8 mouse cellular contexts compared by ENCODE assay signal in genomic region chr7:129591371-129592131, GRCm38 (mm10). TPM values are rescaled to one million over a fixed set of nuclear protein-coding genes. Genes with fewer than 3 reads are reported as not detected.
DNase-seq lines count a peak whose midpoint lies in the region; ATAC-seq and TF ChIP-seq lines count a peak whose summit lies in the region.

Gene Wdr11 (plus strand): TSS chr7:129591863.

- peak; percentile 94 for ATAC-seq in embryonic facial prominence, embryonic 14.5 days (ENCODE audit: low read depth)
- peak; percentile 92 for ATAC-seq in limb, embryonic 13.5 days (ENCODE audit: low FRiP score, low read depth)
- peak; percentile 88 for ATAC-seq in midbrain, embryonic 16.5 days

- no peaks in the 10 kb centered on the region for H3K9me3 ChIP-seq in embryonic facial prominence, embryonic 14.5 days (ENCODE audit: control insufficient read depth, low read length)
- no peaks in the 10 kb centered on the region for H3K9me3 ChIP-seq in limb, embryonic 13.5 days
- no peaks in the 10 kb centered on the region for H3K9me3 ChIP-seq in midbrain, embryonic 16.5 days (replicated peaks; ENCODE audit: control insufficient read depth, low read length, poor library complexity, severe bottlenecking)

- H3K79me2 ChIP-seq in heart, adult 2 months (replicated peaks; ENCODE audit: control insufficient read depth, insufficient read depth, low read length) = no peaks in the 10 kb centered on the region

- 0 out of 2 replicates have a peak, but pooled peaks cover 5% of the 10 kb centered on the region for H3K4me1 ChIP-seq in embryonic facial prominence, embryonic 14.5 days (ENCODE audit: control insufficient read depth, insufficient read depth, low read length)
- H3K4me1 ChIP-seq in heart, adult 2 months (ENCODE audit: control insufficient read depth, insufficient read depth, low read length) = peaks cover 2% of the 10 kb centered on the region; the same call in 1 of the 2 replicates
- H3K4me1 ChIP-seq in limb, embryonic 13.5 days = peaks cover 12% of the 10 kb centered on the region
- H3K4me1 ChIP-seq in midbrain, embryonic 16.5 days (ENCODE audit: control insufficient read depth, insufficient read depth, low read length) = peaks cover 14% of the 10 kb centered on the region

- no peaks in the 10 kb centered on the region for H3K27me3 ChIP-seq in embryonic facial prominence, embryonic 14.5 days (replicated peaks; ENCODE audit: control insufficient read depth, insufficient read depth, low read length)
- H3K27me3 ChIP-seq in heart, adult 2 months (ENCODE audit: control insufficient read depth, insufficient read depth, low read length) = no peaks in the 10 kb centered on the region
- 0 out of 2 replicates have a peak, but pooled peaks cover 5% of the 10 kb centered on the region for H3K27me3 ChIP-seq in limb, embryonic 13.5 days
- no peaks in the 10 kb centered on the region for H3K27me3 ChIP-seq in midbrain, embryonic 16.5 days (ENCODE audit: control insufficient read depth, insufficient read depth, low read depth, low read length)

- H3K4me2 ChIP-seq in embryonic facial prominence, embryonic 14.5 days (ENCODE audit: low read depth, low read length) = peak within 1 kb of the TSS; percentile 61
- H3K4me2 ChIP-seq in limb, embryonic 13.5 days (replicated peaks) = peak within 1 kb of the TSS; percentile 74
- H3K4me2 ChIP-seq in midbrain, embryonic 16.5 days (ENCODE audit: low read length) = peak within 1 kb of the TSS; percentile 87

- intact Hi-C loops in heart, adult 2 months (cut with DNase I) = no loop called here

- peak within 1 kb of the TSS; percentile 89 for H3K9ac ChIP-seq in embryonic facial prominence, embryonic 14.5 days (ENCODE audit: low read depth, low read length)
- peak within 1 kb of the TSS; percentile 98 for H3K9ac ChIP-seq in heart, adult 2 months (ENCODE audit: low read depth, low read length)
- peak within 1 kb of the TSS; percentile 90 for H3K9ac ChIP-seq in limb, embryonic 13.5 days
- peak within 1 kb of the TSS; percentile 90 for H3K9ac ChIP-seq in midbrain, embryonic 16.5 days (ENCODE audit: low read depth, low read length)

- 0 out of 2 replicates have a peak, but pooled peaks have one; percentile 30 for TF ChIP-seq EP300 in heart, adult 2 months (IDR thresholded peaks at IDR 0.05; ENCODE audit: insufficient read depth, low read depth, low read length)

- TF ChIP-seq POLR2A in heart, adult 2 months (IDR thresholded peaks at IDR 0.05; ENCODE audit: insufficient read depth, low read depth, low read length) = peak; percentile 77

- peak within 1 kb of the TSS; percentile 82 for H3K4me3 ChIP-seq in embryonic facial prominence, embryonic 14.5 days (ENCODE audit: low read depth, low read length)
- H3K4me3 ChIP-seq in heart, adult 2 months = peak within 1 kb of the TSS; percentile 78
- H3K4me3 ChIP-seq in limb, embryonic 13.5 days = peak within 1 kb of the TSS; percentile 74
- peak within 1 kb of the TSS; percentile 78 for H3K4me3 ChIP-seq in midbrain, embryonic 16.5 days (ENCODE audit: low read depth, low read length)

- TF ChIP-seq CTCF in heart, adult 2 months (IDR thresholded peaks at IDR 0.05) = no peak

- H3K36me3 ChIP-seq in embryonic facial prominence, embryonic 14.5 days (ENCODE audit: control insufficient read depth, insufficient read depth, low read length) = peaks cover 7% of the 10 kb centered on the region; the same call in 1 of the 2 replicates
- H3K36me3 ChIP-seq in heart, adult 2 months (ENCODE audit: control insufficient read depth, insufficient read depth, low read length) = peaks cover 4% of the 10 kb centered on the region; the same call in 1 of the 2 replicates
- peaks cover 16% of the 10 kb centered on the region for H3K36me3 ChIP-seq in limb, embryonic 13.5 days
- H3K36me3 ChIP-seq in midbrain, embryonic 16.5 days (ENCODE audit: control insufficient read depth, insufficient read depth, low read length) = no peaks in the 10 kb centered on the region

- peak; percentile 85 for DNase-seq in 3T3-L1 (ENCODE audit: low read depth, low spot score)
- peak; percentile 50 to 66 for DNase-seq in adrenal gland, postnatal 4 days (ENCODE audit: low spot score in 2 of 2)
- peak; percentile 92 for DNase-seq in embryonic facial prominence, embryonic 14.5 days (ENCODE audit: low spot score)
- DNase-seq in heart, adult 2 months = peak; percentile 86 to 87
- peak; percentile 84 for DNase-seq in kidney, adult 8-10 months
- DNase-seq in spleen, postnatal 10 days (ENCODE audit: low spot score in 2 of 2) = peak; percentile 54 to 74

- 5% methylated on average over 27 of the region's 37 CpGs for WGBS in embryonic facial prominence, embryonic 14.5 days
- 4% methylated on average over 37 of the region's 37 CpGs for WGBS in heart, adult 2 months
- 3% methylated on average over 37 of the region's 37 CpGs for WGBS in limb, embryonic 13.5 days
- WGBS in midbrain, embryonic 16.5 days = 4% methylated on average over 37 of the region's 37 CpGs

- peak within 1 kb of the TSS; percentile 95 for H3K27ac ChIP-seq in embryonic facial prominence, embryonic 14.5 days (replicated peaks; ENCODE audit: low read depth, low read length)
- peak within 1 kb of the TSS; percentile 95 for H3K27ac ChIP-seq in heart, adult 2 months
- H3K27ac ChIP-seq in limb, embryonic 13.5 days = peak within 1 kb of the TSS; percentile 93
- peak within 1 kb of the TSS; percentile 93 for H3K27ac ChIP-seq in midbrain, embryonic 16.5 days (ENCODE audit: low read length)

RNA-seq across cellular contexts. Expression of gene Wdr11, which starts in this region (rescaled TPM):
- total RNA-seq in adrenal gland, postnatal 4 days (2021) = 10 to 100 TPM; 49.6 to 52.3 TPM
- polyA plus RNA-seq in embryonic facial prominence, embryonic 14.5 days (2014; fragmentation: Nextera tagmentation; extraction: Ambion mirVana) = 34.6 and 38.5 TPM in 2 replicates
- total RNA-seq in heart, adult 2 months (2021) = 10 to 100 TPM; 19.9 to 20.7 TPM
- polyA plus RNA-seq in heart, adult 2 months (2012; rRNA removed) = 13.0 and 17.3 TPM in 2 replicates
- polyA plus RNA-seq in limb, embryonic 13.5 days (2015; fragmentation: Nextera tagmentation; extraction: Ambion mirVana) = 44.1 and 44.4 TPM in 2 replicates
- 38.7 and 39.6 TPM in 2 replicates for polyA plus RNA-seq in midbrain, embryonic 16.5 days (2015; fragmentation: Nextera tagmentation; extraction: Ambion mirVana)

Comparison
In these comparisons a context has a peak if more than half of its experiments do, and no peak if none do; other contexts are left out.
1. Peak in every context shown above with its lines: DNase-seq, ATAC-seq, H3K4me3 ChIP-seq and H3K27ac ChIP-seq.